In the genomic region with DNA sequence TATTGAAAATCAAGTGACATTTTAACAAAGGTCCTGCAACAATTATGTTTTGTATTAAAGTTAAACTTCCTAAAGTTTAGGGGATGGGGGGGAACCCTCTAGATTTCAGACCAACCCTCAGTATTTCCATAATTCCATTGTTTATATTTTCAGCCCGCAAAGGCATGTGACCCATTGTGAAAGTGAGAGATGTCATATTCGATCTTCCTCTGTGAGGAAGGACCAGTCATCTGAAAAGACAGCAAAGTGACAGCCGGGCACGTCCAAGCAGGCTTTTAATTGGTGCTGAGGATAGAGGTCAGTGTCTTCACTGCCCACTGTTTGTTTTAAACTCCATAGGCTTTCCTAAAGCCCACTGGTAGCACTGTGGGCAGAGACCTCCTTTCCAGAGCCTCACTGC, we compare ENCODE assay signal across 10 mouse cellular contexts. TPM values are rescaled to one million over a fixed set of nuclear protein-coding genes. Genes with fewer than 3 reads are reported as not detected.
"Had no signal": no experiment of that assay in that cellular context is flagged by ENCODE, and none has a peak within 500 bp of the region (broad histone marks: within the 10 kb centered on the region; RNA-seq: fewer than 3 reads in every experiment).

No protein-coding gene starts in this region.

RNA-seq across cellular contexts. Expression of a gene that starts 22.8 kb away (rescaled TPM):
- polyA plus RNA-seq: limb, embryonic 10.5 days; limb, embryonic 11.5 days; limb, embryonic 12.5 days; limb, embryonic 13.5 days; liver, adult 2 months; liver, embryonic 11.5 days; liver, embryonic 12.5 days; midbrain, embryonic 12.5 days; myocyte; neural tube, embryonic 11.5 days had no signal
